Mouse (Mus musculus) urinary bladder, postnatal 4 days (tissue): Measurements from ENCODE around the gene Cdt1.

ENCODE experiments used
- DNase-seq, 2 experiments: peaks; one replicate each; pipeline ENCODE4 v3.0.0; 2021 to 2022; ENCODE audit warnings: low spot score in 2 of 2

Cdt1 gene

GRCm38 (mm10) chr8:122611295-122612133 is 43.7 kb downstream of the Cdt1 start, which contains the start of the genes Galns and Trappc2l:
Galns (minus strand) TSS chr8:122611463.
Trappc2l (plus strand) TSS chr8:122611640.
- peak; percentile 93 to 96 for DNase-seq

- peak in 1 of 2 experiments; percentile 50 for DNase-seq
Measured at GRCm38 (mm10) chr8:122616181-122616905, 48.5 kb downstream of the Cdt1 start.

- peak; percentile 67 to 88 for DNase-seq
Measured at GRCm38 (mm10) chr8:122617947-122618546, 50.2 kb downstream of the Cdt1 start.

- no peak for DNase-seq
Measured at GRCm38 (mm10) chr8:122618660-122619378, 51.0 kb downstream of the Cdt1 start.

GRCm38 (mm10) chr8:122620446-122620845 is 52.6 kb downstream of the Cdt1 start:
- no peak for DNase-seq

GRCm38 (mm10) chr8:122622727-122623126 is 54.9 kb downstream of the Cdt1 start, which contains the start of gene Pabpn1l:
Pabpn1l (minus strand) TSS chr8:122622739.
- no peak for DNase-seq
